Mouse (Mus musculus): Measurements from ENCODE around the gene Pes1.

DNA sequence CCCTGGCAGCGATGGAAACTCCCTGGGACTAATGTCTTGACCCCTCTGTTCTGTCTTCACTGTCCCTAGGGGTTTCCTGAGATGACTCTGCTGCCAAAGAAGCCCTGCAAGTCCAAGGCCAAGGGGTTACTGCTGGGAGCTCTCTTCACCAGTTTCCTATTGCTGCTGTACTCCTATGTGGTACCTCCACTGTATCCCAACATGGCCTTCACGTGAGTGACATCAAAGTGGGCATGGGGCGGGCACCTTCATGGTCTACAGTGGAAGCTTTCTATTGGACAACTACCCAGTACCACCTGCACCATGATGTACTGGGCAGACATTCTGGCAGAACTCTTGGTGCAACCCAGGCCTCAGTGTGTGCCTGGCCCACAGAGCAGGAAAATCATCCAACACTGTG lies 33.1 kb downstream of the Pes1 start:
- TF ChIP-seq CTCF (conservative IDR thresholded peaks at IDR 0.05; ENCODE audit: low read length) (no peak), NANOG (IDR thresholded peaks at IDR 0.05; ENCODE audit: borderline replicate concordance, low read length) (no peak), POU5F1 (IDR thresholded peaks at IDR 0.05; ENCODE audit: borderline replicate concordance, low read length) (no peak)

Measured in E14TG2a.4 (cell line).